Mouse (Mus musculus) cerebellum, adult 9-10 months (tissue): ENCODE measurements around the gene Dennd4c.
"Not testable (repeated sequence)": the region's sequence is repeated elsewhere in the genome, so short reads cannot be mapped to it uniquely, and the experiment has no call there.

Experiments
- DNase-seq: peaks from one replicate; pipeline ENCODE4 v3.0.0; 2022

Dennd4c gene

GRCm38 (mm10) chr4:86810604-86811003 is 62.2 kb downstream of the Dennd4c start:
- peak; percentile 18 for DNase-seq

GRCm38 (mm10) chr4:86814850-86815249 is 66.5 kb downstream of the Dennd4c start:
- DNase-seq = no peak

- peak; percentile 40 for DNase-seq
Measured at GRCm38 (mm10) chr4:86823169-86823568, 74.8 kb downstream of the Dennd4c start.

DNA sequence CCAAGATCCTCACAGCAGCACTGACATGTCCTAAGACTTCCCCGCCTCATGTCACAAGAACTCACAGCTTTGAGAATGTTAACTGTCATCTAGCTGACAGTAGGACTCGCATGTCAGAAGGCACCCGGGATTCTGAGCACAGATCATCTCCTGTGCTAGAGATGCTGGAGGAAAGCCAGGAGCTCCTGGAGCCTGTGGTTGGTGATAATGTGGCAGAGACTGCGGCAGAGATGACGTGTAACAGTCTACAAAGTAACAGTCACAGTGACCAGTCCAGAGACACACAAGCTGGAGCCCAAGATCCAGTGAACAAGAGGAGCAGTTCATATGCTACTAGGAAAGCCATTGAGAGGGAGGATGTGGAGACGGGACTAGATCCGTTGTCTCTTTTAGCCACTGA is 76.8 kb downstream of the Dennd4c start:
- DNase-seq = no peak

GRCm38 (mm10) chr4:86831896-86832295 is 83.5 kb downstream of the Dennd4c start:
- DNase-seq = no peak

GRCm38 (mm10) chr4:86841141-86841540 is 92.8 kb downstream of the Dennd4c start:
- not testable (repeated sequence) for DNase-seq

DNA sequence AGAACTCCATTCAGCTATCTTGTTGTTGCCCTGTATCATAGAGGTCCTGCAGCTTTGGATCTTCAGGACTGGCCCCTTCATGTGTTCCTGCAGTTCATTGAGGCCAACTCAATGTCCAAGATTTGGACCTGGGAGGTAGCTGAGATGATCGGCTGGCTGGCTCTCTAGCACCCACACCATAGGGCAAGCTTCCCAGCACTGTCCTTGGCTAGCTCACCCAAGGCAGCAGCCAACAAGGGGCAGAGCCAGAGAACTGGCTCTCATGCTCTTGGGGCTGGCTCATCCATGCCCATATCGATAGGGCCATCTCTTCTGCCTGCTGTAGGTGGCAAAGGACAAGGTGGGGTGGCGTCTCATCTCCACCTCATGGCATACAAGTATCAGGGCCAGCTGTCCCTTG is 97.0 kb downstream of the Dennd4c start:
- DNase-seq = peak; percentile 27

DNA sequence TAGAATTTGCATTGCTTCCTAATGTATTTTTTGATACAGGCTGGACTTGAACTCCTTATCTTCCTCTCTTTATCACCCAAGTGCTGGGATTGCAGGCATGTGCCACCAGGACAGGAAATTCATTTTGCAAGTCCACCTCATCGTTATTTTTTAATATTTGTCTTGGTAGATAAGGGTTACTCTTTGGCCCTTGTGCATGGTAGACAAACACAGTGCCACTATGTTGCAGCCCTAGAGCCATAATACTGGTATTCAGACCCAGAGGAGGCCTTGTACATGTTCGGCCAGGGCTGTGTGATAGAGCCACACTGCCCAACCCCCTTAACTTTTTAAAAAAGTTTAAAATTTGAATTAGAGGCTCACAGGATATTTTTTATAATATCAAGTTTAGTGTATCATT is 98.9 kb downstream of the Dennd4c start:
- no peak for DNase-seq

- no peak for DNase-seq
Measured at GRCm38 (mm10) chr4:86851331-86851730, 103.0 kb downstream of the Dennd4c start.

GRCm38 (mm10) chr4:86852018-86852417 is 103.7 kb downstream of the Dennd4c start:
- DNase-seq = no peak

DNA sequence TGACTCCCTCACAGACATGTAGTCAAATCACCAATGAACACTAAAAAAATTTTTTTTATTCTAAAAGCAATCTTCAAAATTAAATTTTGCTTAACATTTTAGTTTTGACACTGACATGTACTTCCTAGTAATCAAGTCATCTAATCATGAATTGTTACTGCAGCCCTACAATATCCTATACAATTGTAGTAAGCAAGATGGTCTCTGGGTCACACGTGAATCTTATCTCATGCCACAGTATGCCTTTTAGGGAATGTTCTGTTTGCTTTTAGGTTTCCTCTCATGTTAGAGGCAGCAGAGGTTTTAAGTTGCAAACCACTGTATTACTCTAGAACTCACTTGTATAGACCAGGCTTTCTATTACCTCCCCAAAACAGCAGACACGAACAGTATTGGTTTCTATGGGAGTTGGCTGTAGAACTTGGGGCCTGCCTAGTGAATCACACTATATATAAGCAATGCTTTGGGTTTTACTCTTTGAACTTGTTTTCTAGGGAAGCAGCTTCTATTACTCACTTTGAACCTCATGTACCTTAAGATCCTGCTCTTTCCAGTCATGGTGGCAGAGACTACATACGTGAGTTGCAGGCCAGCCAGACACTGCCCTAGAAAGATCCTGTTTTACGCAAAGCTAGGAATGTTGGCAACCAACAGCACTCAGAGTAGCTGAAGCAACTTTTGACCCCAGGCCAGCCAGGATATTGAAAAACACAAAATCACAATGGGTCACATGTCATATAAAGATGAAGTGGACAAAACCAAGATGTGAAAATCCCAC is 104.6 kb downstream of the Dennd4c start:
- DNase-seq = no peak

GRCm38 (mm10) chr4:86856304-86857112 is 108.2 kb downstream of the Dennd4c start:
- no peak for DNase-seq

GRCm38 (mm10) chr4:86857113-86858069 is 109.0 kb downstream of the Dennd4c start, which contains the start of gene Rps6:
Gene Rps6, minus strand, starts transcription at chr4:86857412.
- DNase-seq = peak; percentile 97

- DNase-seq = peak; percentile 35
Measured at GRCm38 (mm10) chr4:86858070-86858440, 109.7 kb downstream of the Dennd4c start.

- DNase-seq = no peak
Measured at GRCm38 (mm10) chr4:86864087-86864486, 115.7 kb downstream of the Dennd4c start.

- no peak for DNase-seq
Measured at GRCm38 (mm10) chr4:86871988-86872387, 123.6 kb downstream of the Dennd4c start.

DNA sequence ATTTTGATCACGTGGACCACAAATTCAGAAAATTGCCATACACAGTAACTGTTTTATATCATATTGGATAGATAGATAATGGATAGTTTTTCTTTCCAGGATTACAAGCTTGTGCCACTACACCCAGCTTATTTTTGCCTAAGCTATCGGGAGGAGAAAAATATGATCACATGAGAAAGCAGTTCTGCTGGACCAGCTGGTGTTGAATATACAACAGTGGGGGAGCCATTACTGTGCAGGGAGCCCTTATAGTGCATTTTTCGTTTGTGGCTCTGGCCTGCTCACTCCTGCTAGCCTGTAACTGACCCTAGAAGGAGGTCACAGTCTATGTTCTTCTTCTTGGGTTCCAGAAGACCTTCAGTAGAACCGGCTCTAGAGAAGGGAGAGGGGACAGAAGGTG is 124.7 kb downstream of the Dennd4c start:
- DNase-seq = no peak

DNA sequence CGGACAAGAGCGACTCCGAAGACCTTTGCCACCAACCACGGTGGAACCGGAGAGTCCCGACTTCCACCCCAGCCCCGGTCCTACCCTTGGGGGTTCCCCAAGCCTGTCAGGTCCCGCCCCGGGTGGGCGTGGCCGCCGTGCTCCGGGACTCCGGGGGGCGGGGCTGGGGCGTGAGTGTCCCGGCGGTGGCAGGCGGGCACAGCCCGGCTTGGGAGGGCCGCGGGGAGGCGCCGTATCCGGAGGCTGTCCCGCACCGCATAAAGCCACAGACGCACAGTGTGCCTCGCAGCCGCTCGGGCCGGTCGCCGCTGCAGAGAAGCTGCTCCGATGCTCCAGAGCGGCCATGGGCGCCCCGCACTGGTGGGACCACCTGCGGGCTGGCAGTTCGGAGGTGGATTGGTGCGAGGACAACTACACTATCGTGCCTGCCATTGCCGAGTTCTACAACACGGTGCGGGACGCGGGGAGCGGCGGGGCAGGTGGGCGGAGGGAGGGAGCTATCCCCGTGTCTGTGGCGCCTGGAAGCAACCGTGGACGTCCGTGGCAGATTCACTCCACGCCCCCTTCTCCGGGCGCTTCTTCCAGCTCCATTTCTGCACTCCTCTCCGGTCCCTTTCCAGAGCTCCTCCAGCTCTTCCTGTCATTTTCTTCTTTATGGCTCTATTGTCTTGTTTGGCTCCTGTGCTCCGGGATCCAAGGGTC is 125.9 kb downstream of the Dennd4c start, which contains the start of gene Acer2:
Gene Acer2, plus strand, starts transcription at position 251 of the 702 bp plus-strand sequence.
- DNase-seq = peak; percentile 71

DNA sequence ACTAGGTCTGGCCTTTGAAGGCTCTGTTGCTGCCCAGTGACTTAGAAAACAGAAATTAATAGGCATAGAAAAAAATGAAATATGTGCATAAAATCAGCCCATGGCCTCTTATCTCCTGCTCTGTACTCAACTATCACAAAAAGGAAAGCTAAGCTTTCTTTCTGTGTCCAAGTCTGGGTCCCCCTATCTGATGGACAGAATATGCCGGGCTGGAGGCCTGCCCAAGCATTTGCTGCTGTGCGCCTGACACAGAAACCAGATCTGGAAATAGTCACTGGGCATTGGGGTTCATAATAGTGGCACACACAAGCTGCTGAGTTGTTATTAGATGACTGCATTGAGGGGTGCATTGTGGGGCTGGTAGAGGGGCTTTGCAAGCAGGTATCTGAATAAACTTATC is 131.1 kb downstream of the Dennd4c start:
- no peak for DNase-seq

DNA sequence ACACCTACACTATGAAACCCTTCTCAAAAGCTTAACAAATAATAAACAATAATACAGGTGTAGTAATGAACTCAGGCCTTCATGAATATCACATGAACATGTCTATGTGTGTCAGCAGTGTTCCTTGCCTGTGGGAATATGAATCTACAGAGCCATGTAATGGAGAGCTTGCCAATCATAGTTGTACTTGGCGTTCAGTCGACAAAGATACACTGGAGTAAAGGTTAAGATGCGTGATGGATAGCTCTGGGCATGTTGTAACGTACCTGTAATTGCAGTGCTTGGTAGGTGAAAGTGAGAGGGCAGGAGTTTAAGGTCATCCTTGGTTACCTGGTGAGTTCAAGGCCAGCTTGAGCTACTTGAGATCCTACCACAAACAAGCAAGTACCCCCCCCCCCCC is 132.8 kb downstream of the Dennd4c start:
- DNase-seq = no peak

GRCm38 (mm10) chr4:86882413-86882812 is 134.1 kb downstream of the Dennd4c start:
- DNase-seq = no peak

DNA sequence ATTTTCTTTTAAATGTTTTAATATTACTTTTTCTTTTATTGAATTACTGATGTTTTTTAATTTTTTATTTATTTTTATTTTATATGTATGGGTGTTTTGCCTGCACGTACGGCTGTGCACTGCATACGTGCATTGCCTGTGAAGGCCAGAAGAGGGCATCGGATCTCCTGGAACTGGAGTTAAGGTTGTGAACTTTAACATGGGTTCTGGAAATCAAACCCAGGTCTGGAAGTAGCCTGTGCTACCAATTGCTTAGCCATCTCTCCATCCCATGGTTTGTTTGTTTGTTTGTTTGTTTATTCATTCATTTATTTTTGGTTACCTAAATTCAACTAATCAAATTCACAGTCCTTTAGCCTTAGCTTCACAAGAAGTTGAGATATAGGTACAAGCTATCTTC is 136.6 kb downstream of the Dennd4c start:
- no peak for DNase-seq
